Mouse (Mus musculus) neural tube, embryonic 15.5 days (tissue): ENCODE data around the gene B4galt3. TPM values are rescaled to one million over a fixed set of nuclear protein-coding genes. Genes with fewer than 3 reads are reported as not detected.
"Not testable (repeated sequence)": the region's sequence is repeated elsewhere in the genome, so short reads cannot be mapped to it uniquely, and the experiment has no call there.

Source experiments
- ATAC-seq: fragments of 200-750 bp; cut with Nextera tagmentation; 2 replicates; pipeline ENCODE4 v1.8.0; 2017; ENCODE audit warnings: mild to moderate bottlenecking, moderate TSS enrichment, moderate library complexity; ENCODE audit not compliant: low FRiP score
- H3K27ac ChIP-seq: fragments of 300-500 bp; sonication (generic); replicated peaks from 2 replicates; pipeline ENCODE4 v1.5.1; 2015; ENCODE audit warnings: mild to moderate bottlenecking, inconsistent platforms
- H3K27me3 ChIP-seq: fragments of 300-500 bp; sonication (generic); replicated peaks from 2 replicates; pipeline ENCODE4 v1.6.1; 2015; ENCODE audit warnings: inconsistent platforms
- H3K36me3 ChIP-seq: fragments of 300-500 bp; sonication (generic); 2 replicates; pipeline ENCODE4 v1.6.1; 2015; ENCODE audit warnings: inconsistent platforms
- H3K4me1 ChIP-seq: fragments of 300-500 bp; sonication (generic); 2 replicates; pipeline ENCODE4 v1.6.1; 2015; ENCODE audit warnings: inconsistent platforms
- H3K4me2 ChIP-seq: fragments of 300-500 bp; sonication (generic); 2 replicates; pipeline ENCODE4 v1.6.1; 2015; ENCODE audit warnings: inconsistent platforms, mild to moderate bottlenecking, moderate library complexity
- H3K4me3 ChIP-seq: fragments of 300-500 bp; sonication (generic); replicated peaks from 2 replicates; pipeline ENCODE4 v1.5.1; 2015; ENCODE audit warnings: mild to moderate bottlenecking, inconsistent platforms
- H3K9ac ChIP-seq: fragments of 300-500 bp; sonication (generic); replicated peaks from 2 replicates; pipeline ENCODE4 v1.6.1; 2015; ENCODE audit warnings: mild to moderate bottlenecking, inconsistent platforms
- H3K9me3 ChIP-seq: fragments of 300-500 bp; sonication (generic); replicated peaks from 2 replicates; pipeline ENCODE4 v1.6.1; 2016; ENCODE audit warnings: inconsistent platforms
- WGBS: fragments of 180-500 bp; shearing (Covaris S2); methylation state at CpG from one replicate; pipeline ENCODE4 v1.1.7; 2015; ENCODE audit warnings: mixed read lengths; 5-methylcytosine and 5-hydroxymethylcytosine counted together
- polyA plus RNA-seq: library from polyadenylated mRNA; unstranded; fragments of >200 nt; fragmentation: Nextera tagmentation; extraction: Ambion mirVana; gene quantifications from 2 replicates; pipeline ENCODE4 v1.2.1, GENCODE M21; 2015

B4galt3 gene
- polyA plus RNA-seq, 1 experiment from 2014 or later, result 97.6 TPM

DNA sequence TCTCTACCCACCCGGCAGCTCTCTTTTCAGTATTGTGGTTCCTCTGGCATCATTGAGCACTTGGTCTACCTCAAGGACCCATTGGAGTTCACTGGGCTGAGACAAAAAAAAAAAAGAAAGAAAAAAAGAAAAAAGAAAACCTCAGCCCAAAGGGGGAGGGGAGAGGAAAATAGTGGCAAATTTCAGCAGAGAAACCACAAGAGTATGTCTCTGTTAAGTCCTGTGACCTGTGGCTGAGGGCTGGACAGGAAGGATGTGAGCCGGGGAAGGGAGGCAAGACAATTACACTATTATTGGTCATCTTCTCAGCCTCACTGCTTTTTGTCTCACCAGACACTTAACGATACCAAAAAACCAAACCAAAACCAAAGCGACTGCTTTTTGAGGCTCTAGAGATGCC lies 38.3 kb upstream of the B4galt3 start:
- 83% methylated on average over 4 of the region's 4 CpGs for WGBS
- H3K4me1 ChIP-seq, result no peaks in the 10 kb centered on the region
- no peak overlapping the region for H3K4me2 ChIP-seq
- no peak overlapping the region for H3K9ac ChIP-seq
- H3K36me3 ChIP-seq, result peaks cover 32% of the 10 kb centered on the region
- H3K27ac ChIP-seq, result no peak overlapping the region
- no peaks in the 10 kb centered on the region for H3K27me3 ChIP-seq
- H3K4me3 ChIP-seq, result no peak overlapping the region
- H3K9me3 ChIP-seq, result no peaks in the 10 kb centered on the region
- no peak for ATAC-seq

DNA sequence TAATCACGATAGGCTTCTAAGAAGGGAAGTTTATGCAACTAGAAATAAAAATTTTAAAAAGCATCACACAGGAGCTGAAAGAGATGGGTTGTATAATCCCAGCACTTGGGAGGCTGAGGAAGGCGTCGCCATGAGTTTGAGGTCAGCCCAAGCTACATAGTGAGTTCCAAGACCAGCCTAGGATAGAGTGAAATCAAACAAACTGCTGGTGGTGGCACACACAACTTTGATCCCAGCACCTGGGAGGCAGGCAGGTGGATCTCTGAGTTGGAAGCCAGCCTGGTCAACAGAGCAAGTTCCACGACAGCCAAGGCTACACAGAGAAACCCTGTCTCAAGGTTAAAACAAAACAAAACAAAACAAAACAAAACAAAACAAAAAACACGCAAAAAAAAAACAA lies 37.8 kb upstream of the B4galt3 start:
- Histone ChIP-seq H3K9ac (no peak overlapping the region), H3K27me3 (no peaks in the 10 kb centered on the region), H3K36me3 (peaks cover 37% of the 10 kb centered on the region), H3K27ac (no peak overlapping the region), H3K4me1 (no peaks in the 10 kb centered on the region), H3K4me3 (no peak overlapping the region), H3K9me3 (no peaks in the 10 kb centered on the region), H3K4me2 (no peak overlapping the region)
- WGBS, result 87% methylated on average over 5 of the region's 5 CpGs
- ATAC-seq, result no peak

DNA sequence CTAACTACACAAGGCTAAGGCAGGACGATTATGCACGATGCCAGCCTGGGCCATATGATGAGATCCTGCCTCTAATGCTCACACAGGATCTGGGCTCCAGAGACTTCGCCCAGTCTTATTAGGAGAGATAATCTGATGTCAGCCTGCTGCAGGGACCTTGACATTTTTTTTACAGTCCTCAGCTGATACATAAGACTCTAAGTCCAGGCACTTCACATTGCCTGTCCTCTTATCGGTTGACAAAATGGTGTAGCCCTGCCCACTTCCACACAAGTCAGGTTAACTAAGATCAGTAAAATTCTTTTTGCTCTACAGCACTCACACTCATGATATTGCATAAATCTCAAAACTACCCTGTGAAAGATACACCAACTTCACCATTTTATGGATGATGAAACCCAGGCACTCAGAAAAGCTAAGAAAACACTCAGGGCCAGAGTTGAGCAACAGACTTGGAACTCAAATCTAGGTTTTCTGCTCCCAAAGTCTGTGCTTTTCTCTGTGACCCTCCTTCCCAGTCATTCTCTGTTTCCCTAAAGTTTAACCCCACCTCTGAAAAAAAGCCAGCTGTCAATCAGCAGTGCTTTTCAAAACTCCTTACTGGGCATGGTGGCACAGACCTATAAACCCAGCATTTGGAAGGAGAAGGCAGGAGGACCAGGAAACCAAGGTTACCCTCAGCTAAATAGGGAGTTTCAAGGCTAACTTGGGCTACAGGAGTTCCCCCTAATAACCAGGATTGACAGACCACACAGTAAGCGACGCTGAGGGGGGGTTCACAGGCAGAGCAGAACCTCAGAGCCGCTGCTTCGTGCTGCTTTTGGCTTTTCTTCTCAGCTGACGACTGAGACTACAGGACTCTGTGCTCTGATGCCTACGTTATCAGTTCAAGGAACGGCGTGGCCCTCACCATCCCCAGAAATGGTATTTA lies 37.1 kb upstream of the B4galt3 start:
- Histone ChIP-seq H3K9me3 (no peaks in the 10 kb centered on the region), H3K36me3 (peaks cover 44% of the 10 kb centered on the region), H3K9ac (no peak overlapping the region), H3K27me3 (no peaks in the 10 kb centered on the region), H3K4me3 (no peak overlapping the region), H3K27ac (no peak overlapping the region), H3K4me1 (no peaks in the 10 kb centered on the region), H3K4me2 (no peak overlapping the region)
- no peak for ATAC-seq
- WGBS, result 87% methylated on average over 12 of the region's 12 CpGs

DNA sequence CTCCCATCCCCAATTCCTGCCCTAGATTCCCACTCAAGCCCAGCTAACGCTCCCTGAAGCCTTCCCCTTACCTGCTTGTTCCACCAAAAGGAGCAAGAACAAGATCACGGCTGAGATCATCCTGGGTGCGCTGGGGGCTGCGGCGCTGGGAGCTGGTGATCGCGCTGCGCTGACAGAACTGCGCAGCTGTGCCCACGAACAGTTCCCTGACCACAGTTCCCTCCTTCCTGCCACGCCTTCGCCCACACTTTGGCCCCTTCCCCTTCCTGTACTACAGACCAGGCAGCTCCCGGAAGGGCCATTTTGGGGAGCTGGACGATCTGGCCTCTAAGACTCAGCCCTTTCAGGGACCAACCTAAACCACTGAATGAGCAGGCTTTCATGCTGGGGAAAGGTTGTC lies 36.0 kb upstream of the B4galt3 start, which contains the start of gene Fcer1g:
Gene Fcer1g (minus strand): TSS at position 240 of the 400 bp plus-strand sequence.
- H3K9me3 ChIP-seq, result no peaks in the 10 kb centered on the region
- no peak within 1 kb of the TSS for H3K9ac ChIP-seq
- H3K4me2 ChIP-seq, result no peak within 1 kb of the TSS
- H3K27me3 ChIP-seq, result no peaks in the 10 kb centered on the region
- H3K4me3 ChIP-seq, result no peak within 1 kb of the TSS
- H3K27ac ChIP-seq, result no peak within 1 kb of the TSS
- 89% methylated on average over 14 of the region's 14 CpGs for WGBS
- ATAC-seq, result no peak
- peaks cover 53% of the 10 kb centered on the region for H3K36me3 ChIP-seq
- no peaks in the 10 kb centered on the region for H3K4me1 ChIP-seq

DNA sequence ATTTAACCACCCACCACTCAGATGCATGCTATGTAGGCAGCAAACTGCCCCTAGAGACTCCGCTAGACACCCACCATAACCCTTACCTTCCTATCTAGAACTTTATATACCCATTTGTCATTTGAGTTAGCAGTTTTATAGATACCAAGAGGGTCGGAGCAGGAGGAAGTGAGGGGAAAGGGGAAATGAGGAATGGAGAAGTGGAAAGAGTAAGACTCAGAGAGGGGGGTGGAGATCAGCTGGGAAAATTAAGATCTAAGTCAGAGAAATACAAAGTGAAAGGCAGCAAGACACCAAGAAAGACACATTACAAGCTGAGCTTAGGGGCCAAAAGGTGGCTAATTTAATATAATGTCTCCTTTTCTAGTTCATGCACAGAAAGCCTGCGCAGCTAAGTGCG lies 35.6 kb upstream of the B4galt3 start:
- H3K4me2 ChIP-seq, result no peak overlapping the region
- H3K27me3 ChIP-seq, result no peaks in the 10 kb centered on the region
- H3K36me3 ChIP-seq, result peaks cover 56% of the 10 kb centered on the region
- 81% methylated on average over 4 of the region's 4 CpGs for WGBS
- no peaks in the 10 kb centered on the region for H3K4me1 ChIP-seq
- no peak for ATAC-seq
- H3K9ac ChIP-seq, result no peak overlapping the region
- no peaks in the 10 kb centered on the region for H3K9me3 ChIP-seq
- no peak overlapping the region for H3K4me3 ChIP-seq
- H3K27ac ChIP-seq, result no peak overlapping the region

DNA sequence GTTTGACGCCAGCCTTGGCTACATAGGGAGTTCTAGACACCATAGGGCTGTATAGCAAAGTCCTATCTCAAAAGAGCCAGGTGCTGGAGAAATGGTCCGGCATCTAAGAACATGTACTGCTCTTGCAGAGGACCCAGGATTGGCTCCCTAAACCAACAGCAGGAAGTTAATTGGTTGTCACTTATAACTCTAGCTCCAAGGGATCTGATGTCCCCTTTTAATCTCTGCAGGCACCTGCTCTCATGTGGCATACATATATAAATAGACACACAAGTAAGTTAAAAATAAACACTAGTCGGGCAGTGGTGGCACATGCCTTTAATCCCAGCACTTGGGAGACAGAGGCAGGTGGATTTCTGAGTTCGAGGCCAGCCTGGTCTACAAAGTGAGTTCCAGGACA lies 34.3 kb upstream of the B4galt3 start:
- peaks cover 2% of the 10 kb centered on the region; the same call in 1 of the 2 replicates for H3K4me1 ChIP-seq
- ATAC-seq, result no peak
- WGBS, result 94% methylated on average over 4 of the region's 4 CpGs
- H3K4me3 ChIP-seq, result no peak overlapping the region
- H3K4me2 ChIP-seq, result no peak overlapping the region
- H3K36me3 ChIP-seq, result peaks cover 67% of the 10 kb centered on the region
- H3K27me3 ChIP-seq, result no peaks in the 10 kb centered on the region
- no peak overlapping the region for H3K27ac ChIP-seq
- no peak overlapping the region for H3K9ac ChIP-seq
- H3K9me3 ChIP-seq, result no peaks in the 10 kb centered on the region

DNA sequence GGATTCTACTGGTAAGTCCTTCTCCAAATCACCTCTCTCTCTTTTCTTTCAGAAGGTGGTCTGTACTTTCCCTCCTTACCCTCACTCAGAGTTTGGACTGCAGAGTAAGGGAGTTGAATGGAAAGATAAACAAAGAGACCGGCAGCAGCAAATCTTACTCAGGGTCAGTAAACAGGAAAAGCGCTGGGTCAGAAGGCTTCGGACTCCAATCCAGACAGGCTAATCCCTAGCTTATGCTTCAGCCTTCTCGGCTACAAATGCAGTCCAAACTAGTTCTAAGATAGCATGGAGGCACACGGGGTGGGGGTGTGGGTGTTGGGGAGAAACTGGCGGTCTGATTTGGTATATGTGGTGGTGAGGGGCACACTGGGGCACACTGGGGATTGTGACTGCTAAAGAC lies 32.7 kb upstream of the B4galt3 start:
- no peak for ATAC-seq
- no peak overlapping the region for H3K4me2 ChIP-seq
- H3K9ac ChIP-seq, result no peak overlapping the region
- H3K4me1 ChIP-seq, result peaks cover 2% of the 10 kb centered on the region; the same call in 1 of the 2 replicates
- H3K4me3 ChIP-seq, result no peak overlapping the region
- WGBS, result 93% methylated on average over 6 of the region's 6 CpGs
- no peaks in the 10 kb centered on the region for H3K9me3 ChIP-seq
- no peak overlapping the region for H3K27ac ChIP-seq
- H3K27me3 ChIP-seq, result no peaks in the 10 kb centered on the region
- peaks cover 83% of the 10 kb centered on the region for H3K36me3 ChIP-seq

DNA sequence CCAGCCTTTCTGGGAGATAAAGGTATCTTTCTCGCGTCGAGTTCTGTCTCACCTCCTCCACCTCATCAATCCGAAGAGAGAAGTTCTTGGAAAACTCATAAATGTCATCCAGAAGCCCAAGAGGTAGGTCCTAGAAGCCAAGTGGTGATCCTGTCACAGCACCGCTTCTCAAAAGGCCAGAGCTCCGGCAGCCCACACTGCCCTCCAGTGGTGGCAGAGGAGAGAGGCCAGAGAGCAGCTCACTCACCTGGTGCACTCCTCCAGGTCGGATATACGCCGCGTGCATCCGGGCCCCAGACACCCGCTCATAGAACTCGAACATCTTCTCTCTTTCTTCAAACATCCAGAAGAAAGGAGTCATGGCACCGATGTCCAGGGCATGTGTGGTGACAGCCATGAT lies 31.7 kb upstream of the B4galt3 start:
- H3K4me1 ChIP-seq, result peaks cover 2% of the 10 kb centered on the region; the same call in 1 of the 2 replicates
- ATAC-seq, result no peak
- no peak overlapping the region for H3K27ac ChIP-seq
- no peaks in the 10 kb centered on the region for H3K9me3 ChIP-seq
- H3K9ac ChIP-seq, result no peak overlapping the region
- peaks cover 92% of the 10 kb centered on the region for H3K36me3 ChIP-seq
- WGBS, result 76% methylated on average over 14 of the region's 14 CpGs
- H3K27me3 ChIP-seq, result no peaks in the 10 kb centered on the region
- no peak overlapping the region for H3K4me2 ChIP-seq
- H3K4me3 ChIP-seq, result no peak overlapping the region

DNA sequence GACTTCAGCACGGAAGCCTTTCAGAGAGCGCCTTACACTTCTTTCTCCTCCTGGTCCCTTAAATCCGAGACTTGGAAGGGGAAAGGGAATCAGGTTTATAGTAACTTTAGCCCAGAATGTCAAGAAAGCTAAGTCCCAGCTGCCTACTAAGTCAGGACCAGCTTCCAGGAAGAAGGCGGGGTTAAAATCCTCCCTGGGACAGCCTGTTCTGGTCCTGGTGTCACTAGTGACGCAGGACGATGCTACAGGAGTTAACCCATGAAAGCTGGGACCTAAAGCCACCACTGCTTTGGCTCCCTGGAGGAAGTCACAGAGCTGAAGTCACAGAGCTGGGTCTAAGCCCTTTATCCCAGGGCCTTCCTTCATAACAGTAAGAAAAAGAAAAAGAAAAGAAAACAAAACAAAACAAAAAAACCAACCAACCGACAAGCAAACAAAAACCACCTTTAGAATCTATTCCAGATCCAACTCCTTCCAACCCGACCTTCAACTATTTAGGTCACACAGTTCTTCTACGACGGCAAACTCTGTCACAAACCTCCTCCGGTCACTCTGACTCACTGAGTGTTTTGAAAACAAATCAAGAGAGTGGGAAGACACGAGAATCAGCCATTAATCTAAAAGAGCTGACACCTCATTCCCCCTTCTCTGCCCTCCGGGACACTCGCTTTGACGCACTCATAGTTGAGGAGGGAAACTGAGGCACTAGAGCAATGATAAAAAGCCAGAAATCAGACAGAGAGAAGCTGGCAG lies 30.0 kb upstream of the B4galt3 start:
- 86% methylated on average over 15 of the region's 15 CpGs for WGBS

DNA sequence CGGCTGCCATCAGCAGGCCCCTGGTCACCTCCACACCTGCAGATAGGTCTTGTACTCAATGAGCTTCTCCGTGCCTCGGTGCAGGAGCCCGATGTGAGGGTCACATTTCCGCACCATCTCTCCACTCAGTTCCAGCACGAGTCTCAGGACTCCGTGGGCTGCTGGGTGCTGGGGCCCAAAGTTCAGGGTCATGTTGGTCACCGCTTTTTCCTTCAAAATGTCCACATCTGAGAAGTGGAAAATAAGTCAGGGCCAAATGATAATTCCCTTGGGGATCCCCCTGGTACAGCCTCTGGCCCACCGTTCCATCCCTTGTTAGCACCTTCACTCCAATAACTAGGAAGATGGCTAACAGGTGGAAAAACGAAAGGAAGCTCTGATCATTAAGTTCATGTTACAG lies 29.2 kb upstream of the B4galt3 start:
- no peak for ATAC-seq
- peaks cover 14% of the 10 kb centered on the region for H3K4me1 ChIP-seq
- H3K36me3 ChIP-seq, result peaks cover 74% of the 10 kb centered on the region
- no peak overlapping the region for H3K27ac ChIP-seq
- H3K4me3 ChIP-seq, result no peak overlapping the region
- H3K9me3 ChIP-seq, result no peaks in the 10 kb centered on the region
- WGBS, result 95% methylated on average over 10 of the region's 10 CpGs
- H3K4me2 ChIP-seq, result no peak overlapping the region
- H3K9ac ChIP-seq, result no peak overlapping the region
- H3K27me3 ChIP-seq, result no peaks in the 10 kb centered on the region

More for the DNA sequence above, 30.0 kb upstream of the B4galt3 start:
- H3K9me3 ChIP-seq, result no peaks in the 10 kb centered on the region
- H3K27me3 ChIP-seq, result no peaks in the 10 kb centered on the region
- no peak overlapping the region for H3K4me2 ChIP-seq
- H3K36me3 ChIP-seq, result peaks cover 82% of the 10 kb centered on the region
- peaks cover 8% of the 10 kb centered on the region; the same call in 1 of the 2 replicates for H3K4me1 ChIP-seq
- no peak overlapping the region for H3K4me3 ChIP-seq
- ATAC-seq, result no peak
- no peak overlapping the region for H3K27ac ChIP-seq
- H3K9ac ChIP-seq, result no peak overlapping the region

DNA sequence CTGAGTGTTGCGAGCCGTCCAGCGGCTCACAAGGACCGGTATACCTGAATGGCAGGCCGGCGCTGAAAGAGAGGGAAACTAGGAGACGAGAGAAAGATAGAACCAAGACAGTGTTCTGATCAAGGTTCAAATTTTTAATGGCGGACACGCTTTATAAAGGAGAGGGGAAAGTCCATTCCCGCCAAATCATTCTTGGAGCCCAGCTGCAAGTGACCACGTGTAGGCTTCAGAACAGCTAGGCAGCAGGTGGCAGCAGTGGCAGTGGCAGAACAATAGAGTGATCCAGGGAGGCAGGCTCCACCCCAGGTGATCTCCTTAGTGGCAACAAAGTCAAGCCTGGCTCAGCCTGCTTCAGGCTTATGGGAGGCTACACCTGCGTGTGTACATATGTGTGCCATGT lies 28.2 kb upstream of the B4galt3 start:
- H3K36me3 ChIP-seq, result peaks cover 66% of the 10 kb centered on the region
- not testable (repeated sequence) for ATAC-seq
- 87% methylated on average over 12 of the region's 12 CpGs for WGBS

DNA sequence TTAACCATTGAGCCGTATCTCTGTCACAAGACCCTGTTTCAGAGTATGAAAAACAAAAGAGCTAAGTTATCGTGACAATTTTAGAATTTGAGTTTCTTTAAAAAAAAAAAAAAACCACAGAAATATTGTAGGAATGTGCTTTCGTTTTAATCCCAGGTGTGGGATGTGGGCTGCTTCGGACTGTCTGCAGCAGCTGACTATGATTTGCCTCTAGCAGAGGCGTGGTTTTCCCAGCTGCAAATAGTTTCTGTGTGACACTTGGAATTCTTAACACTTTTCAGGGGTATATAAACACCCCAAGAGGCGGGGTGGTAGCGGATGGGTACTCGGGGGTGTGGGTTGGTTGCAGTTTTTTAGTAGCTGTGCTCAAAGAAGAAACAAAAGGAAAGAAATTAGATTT lies 24.8 kb upstream of the B4galt3 start:
- Histone ChIP-seq H3K9me3 (no peaks in the 10 kb centered on the region), H3K4me2 (peak overlapping the region; percentile 78), H3K9ac (no peak overlapping the region), H3K27me3 (no peaks in the 10 kb centered on the region), H3K4me1 (peaks cover 35% of the 10 kb centered on the region), H3K36me3 (peaks cover 35% of the 10 kb centered on the region), H3K4me3 (no peak overlapping the region), H3K27ac (no peak overlapping the region)
- WGBS, result 95% methylated on average over 8 of the region's 8 CpGs
- ATAC-seq, result no peak

More for the DNA sequence above, 28.2 kb upstream of the B4galt3 start:
- H3K4me1 ChIP-seq, result peaks cover 20% of the 10 kb centered on the region
- not testable (repeated sequence) for H3K4me3 ChIP-seq, H3K4me2 ChIP-seq, H3K27ac ChIP-seq, H3K9ac ChIP-seq, H3K27me3 ChIP-seq, H3K9me3 ChIP-seq
